Mouse (Mus musculus) heart, postnatal 14 days (tissue): ENCODE data around the gene Atp8b5. TPM values are rescaled to one million over a fixed set of nuclear protein-coding genes. Genes with fewer than 3 reads are reported as not detected.
A peak's percentile ranks its signal among the peaks of the same experiment; 100 is the strongest.

Experiments
- DNase-seq, 2 experiments: peaks; one replicate each; pipeline ENCODE4 v3.0.0; 2021 to 2022
- intact Hi-C: fragments of 180-260 bp; cut with DNase I; formaldehyde crosslinking; loops from one replicate; pipeline ENCODE4 v1.15.1; 2025
- total RNA-seq, 2 experiments: library from RNA; stranded (reverse); gene quantifications; 2 replicates each; pipeline ENCODE4 v1.2.3; 2021

The Atp8b5 gene
- total RNA-seq, 2 experiments from 2014 or later: 0.10 TPM; not detected in 1

- intact Hi-C loops: no loop called here
- no peak for DNase-seq
Measured at GRCm38 (mm10) chr4:43309696-43310338, 42.9 kb downstream of the Atp8b5 start.

DNA sequence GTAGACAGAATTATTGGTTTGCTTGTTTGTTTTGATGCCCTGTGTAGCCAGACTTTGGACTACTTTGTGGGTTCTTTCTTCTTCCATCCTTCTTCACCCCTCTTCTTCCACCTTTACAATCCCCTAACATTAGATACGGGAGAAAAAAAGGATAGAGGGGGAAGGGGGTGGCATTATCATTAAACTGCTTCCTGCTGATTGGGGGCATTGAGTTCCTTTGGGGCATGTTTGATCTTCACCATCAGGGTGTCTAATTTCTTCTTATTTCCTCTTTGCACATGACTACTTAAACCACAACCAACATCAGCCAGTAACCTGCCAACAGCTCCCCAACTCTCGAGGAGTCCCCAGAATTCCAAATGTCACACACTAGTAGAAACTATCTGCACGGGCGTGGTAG lies 54.6 kb downstream of the Atp8b5 start:
- intact Hi-C loops: no loop called here
- DNase-seq: no peak

- no peak for DNase-seq
- intact Hi-C loops: no loop called here
Measured at GRCm38 (mm10) chr4:43322336-43322735, 55.4 kb downstream of the Atp8b5 start.

DNA sequence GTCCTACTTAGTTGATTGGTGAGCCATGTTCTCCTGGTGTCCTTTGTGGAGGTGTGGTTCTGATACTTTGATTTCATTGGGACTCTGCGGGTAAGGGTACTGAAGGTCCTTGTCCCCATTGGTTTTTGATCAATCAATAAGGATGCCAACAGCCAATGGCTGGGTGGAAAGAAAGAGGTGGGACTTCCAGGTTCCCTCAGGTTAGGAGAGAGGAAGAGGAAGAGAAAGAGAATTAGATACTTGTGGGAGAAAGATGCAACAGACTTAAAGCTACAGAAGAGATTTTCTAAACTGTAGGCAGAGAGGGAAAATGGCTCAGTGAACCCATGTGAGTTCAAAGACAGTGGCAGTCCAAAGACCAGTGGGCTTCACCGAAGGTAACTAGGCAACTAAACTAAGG lies 60.2 kb downstream of the Atp8b5 start:
- intact Hi-C loops: no loop called here
- no peak for DNase-seq

DNA sequence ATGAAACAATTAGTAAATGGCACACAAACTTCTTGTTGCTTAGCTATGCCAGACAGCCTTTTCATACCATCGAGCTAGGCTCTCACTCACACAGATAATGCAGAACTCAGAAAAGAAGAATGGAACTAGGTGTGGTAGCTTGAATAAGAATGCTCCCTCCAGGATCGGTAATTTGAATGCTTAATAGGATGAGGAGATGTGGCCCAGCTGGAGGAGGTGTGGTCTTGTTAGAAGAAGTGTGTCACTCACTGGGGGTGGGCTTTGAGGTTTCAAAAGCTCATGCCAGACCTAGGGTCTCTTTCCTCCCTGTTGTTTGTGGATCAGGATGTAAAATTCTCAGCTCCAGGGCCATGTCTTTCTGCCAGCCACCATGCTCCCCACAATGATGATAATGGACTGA lies 67.8 kb downstream of the Atp8b5 start:
- DNase-seq: no peak
- intact Hi-C loops: loop anchor here (5.0 kb wide), 1 partner anchor 42 kb away; no protein-coding TSS in a partner anchor

DNA sequence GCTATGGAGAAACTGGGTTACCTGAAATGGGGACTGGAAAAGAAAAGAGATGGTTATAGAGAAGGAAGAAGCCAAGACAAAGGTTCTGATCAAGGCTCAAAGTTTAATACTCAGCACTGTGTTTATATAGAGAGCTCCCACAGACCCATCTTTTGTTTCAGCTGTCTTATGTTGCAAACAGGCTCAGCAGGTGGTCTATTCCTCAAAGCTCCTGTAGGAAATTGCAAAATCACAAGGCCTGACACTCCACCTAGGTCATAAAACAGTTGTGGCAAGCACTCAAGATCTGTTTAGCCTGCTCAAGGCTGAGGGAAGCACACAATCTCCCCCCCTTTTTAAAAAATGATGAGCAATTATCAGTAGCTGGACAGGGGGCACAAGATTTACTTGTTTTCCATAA lies 69.2 kb downstream of the Atp8b5 start:
- intact Hi-C loops: loop anchor here (5.0 kb wide), 1 partner anchor 44 kb away; no protein-coding TSS in a partner anchor
- no peak for DNase-seq

DNA sequence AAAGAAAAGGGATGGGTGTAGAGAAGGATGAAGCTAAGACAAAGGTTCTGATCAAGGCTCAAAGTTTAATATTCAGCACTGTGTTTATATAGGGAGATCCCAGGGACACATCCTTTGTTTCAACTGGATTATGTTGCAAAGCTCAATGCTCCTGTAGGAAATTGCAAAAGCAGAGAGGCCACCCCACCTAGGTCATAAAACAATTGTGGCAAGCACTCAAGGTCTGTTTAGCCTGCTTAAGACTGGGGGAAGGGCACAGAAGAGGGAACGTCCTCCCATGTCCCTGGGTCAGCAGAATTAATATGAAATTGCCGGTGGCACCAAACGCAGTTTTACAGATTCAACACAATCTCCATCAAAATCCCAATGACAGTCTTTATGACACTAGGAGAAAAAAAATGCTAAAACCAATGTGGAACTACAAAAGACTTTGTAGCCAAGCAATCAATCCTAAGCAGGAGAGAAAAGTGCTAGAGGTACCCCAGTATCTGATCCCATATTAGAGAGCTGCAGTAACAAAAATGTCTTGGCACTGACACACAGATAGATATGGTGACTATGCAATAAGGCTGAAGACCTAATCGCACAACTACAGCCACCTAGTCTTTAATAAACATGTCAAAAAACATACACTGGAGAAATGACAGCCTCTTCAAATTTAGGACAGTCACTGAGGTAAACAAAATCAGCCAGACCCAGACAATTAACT lies 73.3 kb downstream of the Atp8b5 start:
- peak; percentile 13 to 15 for DNase-seq
- intact Hi-C loops: loop anchor here (5.0 kb wide), 1 partner anchor 67 kb away; no protein-coding TSS in a partner anchor

DNA sequence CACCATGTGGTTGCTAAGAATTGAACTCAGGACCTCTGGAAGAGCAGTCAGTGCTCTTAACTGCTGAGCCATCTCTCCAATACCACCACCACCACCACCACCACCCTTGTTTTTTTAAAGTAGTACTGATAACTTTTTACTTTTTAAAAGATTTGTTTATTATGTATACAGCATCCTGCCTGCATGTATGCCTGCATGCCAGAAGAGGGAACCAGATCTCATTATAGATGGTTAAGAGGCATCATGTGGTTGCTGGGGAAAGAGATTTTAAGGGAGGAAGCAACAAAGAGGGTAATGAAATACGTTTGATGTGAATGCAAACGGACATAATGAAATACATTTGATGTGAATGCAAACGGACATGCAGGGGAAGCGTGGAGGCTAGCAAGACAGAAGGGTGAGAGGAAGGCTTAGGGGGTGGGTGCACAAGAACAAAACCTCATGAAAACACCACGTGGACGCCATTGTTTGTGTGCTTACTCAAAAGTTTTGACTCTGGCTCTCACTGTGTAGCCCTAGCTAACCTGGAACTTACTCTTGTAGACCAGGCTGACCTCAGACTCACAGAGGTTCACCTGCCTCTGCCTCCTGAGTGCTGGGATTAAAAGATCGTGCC lies 74.4 kb downstream of the Atp8b5 start:
- intact Hi-C loops: loop anchor here (5.0 kb wide), 1 partner anchor 66 kb away; no protein-coding TSS in a partner anchor
- DNase-seq: no peak

DNA sequence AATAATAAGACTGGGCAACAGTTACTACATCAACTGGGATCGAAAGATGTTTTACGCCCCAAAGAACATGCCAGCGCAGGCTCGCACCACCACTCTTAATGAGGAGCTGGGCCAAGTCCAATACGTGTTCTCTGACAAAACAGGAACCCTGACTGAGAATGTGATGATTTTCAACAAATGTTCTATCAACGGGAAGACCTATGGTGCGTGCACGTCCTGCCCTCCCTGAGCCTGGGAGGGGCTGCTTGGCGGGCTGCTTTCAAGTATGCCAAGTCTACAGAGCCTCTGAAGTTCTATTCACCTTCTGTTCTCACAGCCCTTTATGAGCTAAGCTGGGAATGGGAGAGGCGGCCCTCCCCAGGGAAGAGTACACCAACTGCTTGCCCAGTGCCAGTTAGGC lies 75.5 kb downstream of the Atp8b5 start:
- no peak for DNase-seq
- intact Hi-C loops: loop anchor here (2.0 to 5.0 kb wide), 2 partner anchors 38 to 65 kb away; partner anchors contain the start of gene Rusc2

- intact Hi-C loops: loop anchor here (5.0 kb wide), 1 partner anchor 62 kb away; no protein-coding TSS in a partner anchor
- no peak for DNase-seq
Measured at GRCm38 (mm10) chr4:43344932-43345331, 78.0 kb downstream of the Atp8b5 start.

- intact Hi-C loops: no loop called here
- peak in 1 of 2 experiments; percentile 20 for DNase-seq
Measured at GRCm38 (mm10) chr4:43349206-43349605, 82.2 kb downstream of the Atp8b5 start.

- intact Hi-C loops: no loop called here
- DNase-seq: no peak
Measured at GRCm38 (mm10) chr4:43350038-43350560, 83.1 kb downstream of the Atp8b5 start.

DNA sequence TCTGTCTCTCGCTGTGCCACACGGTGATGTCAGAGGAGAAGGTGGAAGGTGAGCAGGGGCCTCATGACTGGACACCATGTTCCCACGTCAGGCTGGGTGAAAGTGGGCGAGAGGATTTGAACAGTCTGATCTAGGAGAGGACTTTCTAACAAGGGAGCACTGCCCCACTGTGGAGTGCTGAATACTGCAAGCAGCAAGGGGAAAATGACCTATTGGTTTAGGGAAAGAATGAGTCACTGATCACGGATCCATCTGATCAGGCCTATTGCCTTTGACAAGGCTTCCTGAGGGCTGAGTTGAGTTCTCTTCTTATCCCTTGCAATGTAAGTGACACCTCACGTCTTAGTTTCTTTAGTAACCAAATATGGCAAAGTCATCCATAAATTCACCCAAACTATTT lies 86.7 kb downstream of the Atp8b5 start:
- intact Hi-C loops: no loop called here

DNA sequence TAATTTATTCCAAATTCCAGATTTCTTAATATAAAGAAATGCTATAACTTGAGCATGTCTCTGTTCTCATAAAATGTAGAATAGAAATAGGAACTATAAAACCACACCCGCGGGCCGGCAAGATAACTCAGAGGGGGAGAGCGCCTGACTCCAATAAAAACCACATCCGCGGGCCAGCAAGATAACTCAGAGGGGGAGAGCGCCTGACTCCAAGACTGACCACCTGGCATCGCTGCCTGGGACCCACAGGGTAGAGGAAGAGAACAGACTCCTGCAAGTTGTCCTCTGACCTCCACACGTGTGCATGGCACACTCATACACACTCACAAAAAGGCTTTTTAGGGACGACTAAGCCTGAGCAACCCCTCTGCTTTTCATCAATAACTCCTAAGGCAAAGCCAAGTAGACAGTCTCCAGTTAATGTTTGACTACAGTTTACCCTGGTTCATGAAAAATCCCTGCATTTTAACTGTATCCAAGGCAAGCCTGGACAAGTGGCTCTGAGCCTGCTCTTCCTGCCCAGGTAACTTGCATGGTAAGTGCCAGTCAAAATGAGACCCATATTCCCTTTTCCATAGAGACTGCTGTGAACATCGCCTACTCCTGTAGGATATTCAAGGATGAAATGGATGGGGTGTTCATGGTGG lies 98.1 kb downstream of the Atp8b5 start:
- intact Hi-C loops: no loop called here
- DNase-seq: no peak

More for the DNA sequence above, 86.7 kb downstream of the Atp8b5 start:
- DNase-seq: no peak

- intact Hi-C loops: no loop called here
Measured at GRCm38 (mm10) chr4:43367295-43367694, 100.3 kb downstream of the Atp8b5 start.

DNA sequence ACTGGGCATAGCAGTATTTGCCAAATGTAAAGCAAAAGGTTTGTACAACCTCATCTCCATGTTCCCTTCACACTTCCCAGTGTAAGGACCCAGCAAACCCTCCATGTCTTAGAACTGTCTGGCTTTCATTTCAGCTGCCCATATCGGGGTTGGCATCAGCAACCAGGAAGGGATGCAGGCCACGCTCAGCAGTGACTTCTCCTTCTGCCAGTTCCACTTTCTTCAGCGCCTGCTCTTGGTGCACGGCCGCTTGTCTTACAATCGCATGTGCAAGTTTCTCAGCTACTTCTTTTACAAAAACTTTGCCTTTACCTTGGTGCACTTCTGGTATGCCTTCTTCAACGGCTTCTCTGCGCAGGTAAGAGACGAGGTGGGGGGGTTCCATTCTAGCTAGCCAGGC lies 100.8 kb downstream of the Atp8b5 start:
- no peak for DNase-seq
- intact Hi-C loops: no loop called here

More at GRCm38 (mm10) chr4:43367295-43367694, 100.3 kb downstream of the Atp8b5 start:
- DNase-seq: no peak

DNA sequence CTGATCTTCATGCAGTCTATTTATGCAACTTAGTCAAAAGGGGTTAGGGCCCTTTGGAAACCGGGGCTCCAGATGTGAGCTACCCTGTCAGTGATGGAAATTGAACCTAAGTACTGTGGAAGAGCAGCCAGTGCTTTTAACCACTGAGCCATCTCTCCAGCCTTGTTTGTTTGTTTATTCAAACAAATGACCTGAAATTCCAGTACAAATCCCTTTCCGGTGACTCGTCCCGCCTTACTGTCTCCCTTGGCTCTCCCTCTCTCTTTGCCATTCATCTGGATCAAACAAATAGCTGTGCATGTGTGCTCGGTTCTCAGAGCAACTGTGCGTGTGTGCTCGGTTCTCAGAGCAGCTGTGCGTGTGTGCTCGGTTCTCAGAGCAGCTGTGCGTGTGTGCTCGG lies 104.4 kb downstream of the Atp8b5 start:
- intact Hi-C loops: no loop called here

DNA sequence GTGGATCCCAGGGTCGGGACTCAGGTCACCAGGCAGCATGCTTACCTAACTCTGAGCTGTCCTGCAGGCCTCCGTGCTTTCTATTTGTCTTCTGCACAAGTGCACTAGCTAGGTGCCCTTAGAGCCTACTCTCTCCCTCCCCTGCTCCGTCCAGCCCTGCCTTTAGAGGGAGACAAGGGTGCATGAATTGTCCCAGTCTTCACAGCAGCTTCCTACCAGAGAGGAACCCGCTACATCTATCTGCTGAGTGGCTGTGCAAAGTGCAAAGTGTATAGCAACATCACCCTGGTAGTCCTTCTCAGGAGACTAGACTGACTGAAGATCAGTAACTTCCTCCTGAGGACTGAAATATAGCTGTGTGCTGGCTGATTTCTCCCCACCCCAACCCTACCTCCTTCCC lies 105.2 kb downstream of the Atp8b5 start:
- DNase-seq: no peak
- intact Hi-C loops: no loop called here

More for the DNA sequence above, 104.4 kb downstream of the Atp8b5 start:
- no peak for DNase-seq

GRCm38 (mm10) chr4:43374266-43374665 lies 107.3 kb downstream of the Atp8b5 start:
- intact Hi-C loops: no loop called here
- DNase-seq: no peak

GRCm38 (mm10) chr4:43379601-43380000 lies 112.6 kb downstream of the Atp8b5 start:
- intact Hi-C loops: no loop called here
- DNase-seq: no peak
